Mouse (Mus musculus) MEL (cell line): ENCODE data around the gene Cpeb4.

Source experiments
- CHD2 ChIP-seq: IDR thresholded peaks from 2 replicates; pipeline ENCODE4 v1.6.1; 2011; ENCODE audit warnings: low read length, improper control_type of control experiment
- CTCF ChIP-seq, 3 experiments: IDR thresholded peaks in 2 of 3; conservative IDR thresholded peaks in 1 of 3; 2 replicates each; pipeline ENCODE4 v1.5.1; 2011 to 2012; ENCODE audit warnings: low read length in 3 of 3, low read depth in 2 of 3, mild to moderate bottlenecking in 2 of 3, improper control_type of control experiment in 1 of 3, inconsistent platforms in 1 of 3, mixed read lengths in 1 of 3, moderate library complexity in 1 of 3; ENCODE audit not compliant: control insufficient read depth in 1 of 3, insufficient read depth in 1 of 3, poor library complexity in 1 of 3, severe bottlenecking in 1 of 3
- EP300 ChIP-seq, 2 experiments: IDR thresholded peaks; 2 replicates each; pipeline ENCODE4 v1.6.1; 2011; ENCODE audit warnings: improper control_type of control experiment in 2 of 2, low read length in 2 of 2, low read depth in 1 of 2, mild to moderate bottlenecking in 1 of 2
- GABPA ChIP-seq: IDR thresholded peaks from 2 replicates; pipeline ENCODE4 v1.6.1; 2012; ENCODE audit warnings: low read depth, mild to moderate bottlenecking, inconsistent platforms, low read length, improper control_type of control experiment, moderate library complexity
- MAX ChIP-seq: IDR thresholded peaks from 2 replicates; pipeline ENCODE4 v1.6.1; 2011; ENCODE audit warnings: low read length, improper control_type of control experiment
- MEF2A ChIP-seq: IDR thresholded peaks from 2 replicates; pipeline ENCODE4 v1.6.1; 2014; ENCODE audit warnings: low read depth, mild to moderate bottlenecking, inconsistent platforms, low read length, improper control_type of control experiment; ENCODE audit not compliant: poor library complexity, insufficient replicate concordance, severe bottlenecking; ENCODE audit errors: extremely low read depth
- NRF1 ChIP-seq: IDR thresholded peaks from 2 replicates; pipeline ENCODE4 v1.6.1; 2014; ENCODE audit warnings: low read depth, mild to moderate bottlenecking, inconsistent platforms, low read length, improper control_type of control experiment, moderate library complexity; ENCODE audit not compliant: poor library complexity, insufficient read depth, severe bottlenecking
- POLR2A ChIP-seq, 2 experiments: IDR thresholded peaks; 2 replicates each; pipeline ENCODE4 v1.6.1; 2011 to 2012; ENCODE audit warnings: low read length in 2 of 2, mild to moderate bottlenecking in 2 of 2, control low read depth in 1 of 2, improper control_type of control experiment in 1 of 2, low read depth in 1 of 2, moderate library complexity in 1 of 2; ENCODE audit not compliant: control insufficient read depth in 1 of 2, insufficient read depth in 1 of 2, poor library complexity in 1 of 2
- POLR2AphosphoS2 ChIP-seq: IDR thresholded peaks from 2 replicates; pipeline ENCODE4 v1.6.1; 2011; ENCODE audit warnings: low read length, improper control_type of control experiment
- TAL1 ChIP-seq: IDR thresholded peaks from 2 replicates; pipeline ENCODE4 v1.6.1; 2012; ENCODE audit warnings: mild to moderate bottlenecking, inconsistent platforms, low read length, moderate library complexity, mixed read lengths
- TBP ChIP-seq: IDR thresholded peaks from 2 replicates; pipeline ENCODE4 v1.8.0; 2011; ENCODE audit warnings: low read depth, low read length, improper control_type of control experiment
- TCF12 ChIP-seq: IDR thresholded peaks from 2 replicates; pipeline ENCODE4 v1.6.1; 2014; ENCODE audit warnings: low read depth, mild to moderate bottlenecking, inconsistent platforms, low read length, improper control_type of control experiment, moderate library complexity
- UBTF ChIP-seq: IDR thresholded peaks from 2 replicates; pipeline ENCODE4 v1.6.1; 2012; ENCODE audit warnings: low read depth, mild to moderate bottlenecking, inconsistent platforms, low read length, improper control_type of control experiment, moderate library complexity, borderline replicate concordance; ENCODE audit not compliant: insufficient read depth
- USF1 ChIP-seq: IDR thresholded peaks from 2 replicates; pipeline ENCODE4 v1.6.1; 2014; ENCODE audit warnings: low read depth, mild to moderate bottlenecking, inconsistent platforms, low read length, improper control_type of control experiment, moderate library complexity

- no peak for TF ChIP-seq TAL1
- TF ChIP-seq USF1, result no peak
- TF ChIP-seq UBTF, result no peak
- TF ChIP-seq TCF12, result no peak
- TF ChIP-seq CTCF (IDR thresholded peaks at IDR 0.05 in 2 of 3, conservative IDR thresholded peaks at IDR 0.05 in 1 of 3; ENCODE audit: control insufficient read depth in 1 of 3, insufficient read depth in 1 of 3, low read depth in 2 of 3, low read length in 3 of 3, poor library complexity in 1 of 3, severe bottlenecking in 1 of 3), result no peak
- no peak for TF ChIP-seq MEF2A
- TF ChIP-seq TBP, result no peak
- TF ChIP-seq NRF1, result no peak
- no peak for TF ChIP-seq POLR2A (IDR thresholded peaks at IDR 0.05; ENCODE audit: control insufficient read depth in 1 of 2, insufficient read depth in 1 of 2, low read depth in 1 of 2, low read length in 2 of 2, poor library complexity in 1 of 2)
- no peak for TF ChIP-seq EP300 (IDR thresholded peaks at IDR 0.05; ENCODE audit: low read depth in 1 of 2, low read length in 2 of 2)
- TF ChIP-seq POLR2AphosphoS2, result no peak
- TF ChIP-seq GABPA, result no peak
- TF ChIP-seq CHD2, result no peak
- TF ChIP-seq MAX, result no peak
Measured at GRCm38 (mm10) chr11:31902251-31903001, 30.4 kb downstream of the Cpeb4 start.
